Mouse (Mus musculus): ENCODE data around the gene H1foo.

H1foo gene

DNA sequence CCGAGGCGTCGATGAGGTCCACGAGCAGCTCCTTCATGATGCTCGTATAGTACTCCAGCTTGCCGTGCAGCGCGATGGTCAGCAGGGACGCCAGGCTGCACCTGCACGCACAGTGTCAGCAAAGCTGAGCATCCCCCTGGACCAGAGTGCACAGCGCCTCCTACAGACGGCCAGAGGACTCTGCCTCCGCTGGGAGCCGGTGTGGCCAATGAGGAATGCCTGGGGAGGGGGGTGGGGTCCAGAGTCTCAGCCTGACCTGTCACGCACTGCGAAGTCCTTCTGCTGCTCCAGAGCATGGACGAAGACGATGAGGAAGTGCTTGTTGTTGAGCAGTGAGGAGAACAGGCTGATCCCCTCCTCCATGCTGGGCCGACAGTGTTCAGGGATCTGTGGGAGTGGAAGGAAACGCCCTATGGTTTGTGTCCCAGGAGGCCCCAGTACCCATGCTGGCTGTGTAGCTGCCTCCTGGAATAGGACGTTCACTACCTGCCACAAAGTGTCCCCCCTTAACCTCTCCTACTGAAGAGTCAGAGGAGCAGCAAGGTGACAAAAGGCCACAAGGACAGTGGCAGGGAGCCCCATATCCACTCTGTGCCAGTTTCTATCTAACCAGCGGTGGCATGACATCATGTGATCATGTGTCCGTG, 17.8 kb downstream of the H1foo start:
- DNase-seq = no peak

DNA sequence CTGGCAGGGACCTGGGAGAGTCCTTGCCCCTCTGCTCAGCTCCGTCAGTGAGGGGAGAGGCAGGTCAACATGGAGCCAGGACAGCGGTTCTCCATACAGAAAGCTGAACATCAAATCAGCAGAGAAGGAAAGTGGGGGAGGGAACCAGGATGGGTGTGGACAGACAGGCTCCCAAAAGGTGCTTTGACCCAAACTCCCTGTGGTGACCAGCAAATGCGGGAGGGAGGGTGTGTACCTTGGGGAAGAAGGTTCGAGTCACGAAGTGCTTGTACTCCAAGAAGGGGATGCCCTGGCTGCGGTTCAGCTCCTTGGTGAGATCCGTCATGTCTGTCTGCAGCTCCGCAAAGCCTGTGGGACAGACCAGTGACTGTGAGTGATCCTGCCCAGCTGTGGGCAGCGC, 18.9 kb downstream of the H1foo start:
- no peak for DNase-seq

GRCm38 (mm10) chr6:115966227-115966966, 21.7 kb downstream of the H1foo start:
- no peak for DNase-seq

DNA sequence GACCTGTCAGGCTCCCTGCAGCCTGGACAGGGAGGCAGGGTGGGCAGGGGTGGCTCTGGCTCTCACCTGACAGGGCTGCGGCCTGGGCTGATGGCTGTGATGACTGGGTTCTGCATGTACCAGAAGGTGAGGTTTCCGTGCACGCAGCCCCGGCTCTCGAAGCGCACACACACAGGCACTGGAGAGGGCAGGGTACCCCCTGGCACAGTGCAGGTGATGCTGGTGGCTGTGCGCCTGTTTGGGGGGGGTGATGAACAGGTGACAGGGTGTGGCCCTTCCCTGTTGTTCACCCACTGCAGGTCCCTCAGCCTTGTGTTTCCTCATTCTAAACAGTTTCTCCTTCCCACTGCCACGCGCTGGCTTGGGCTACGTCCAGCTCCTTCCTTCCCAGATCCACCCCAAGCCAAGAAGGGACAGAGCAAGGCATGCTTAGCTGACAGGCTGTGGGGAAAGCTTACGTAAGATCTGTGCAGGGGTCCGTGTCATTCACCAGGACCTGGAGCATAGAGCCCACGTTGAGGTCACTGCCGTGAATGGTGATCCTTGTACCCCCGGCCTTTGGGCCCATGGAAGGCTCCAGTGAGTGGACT, 22.6 kb downstream of the H1foo start:
- no peak for DNase-seq

- DNase-seq = no peak
Observed at GRCm38 (mm10) chr6:115968086-115968485, 23.3 kb downstream of the H1foo start.

DNA sequence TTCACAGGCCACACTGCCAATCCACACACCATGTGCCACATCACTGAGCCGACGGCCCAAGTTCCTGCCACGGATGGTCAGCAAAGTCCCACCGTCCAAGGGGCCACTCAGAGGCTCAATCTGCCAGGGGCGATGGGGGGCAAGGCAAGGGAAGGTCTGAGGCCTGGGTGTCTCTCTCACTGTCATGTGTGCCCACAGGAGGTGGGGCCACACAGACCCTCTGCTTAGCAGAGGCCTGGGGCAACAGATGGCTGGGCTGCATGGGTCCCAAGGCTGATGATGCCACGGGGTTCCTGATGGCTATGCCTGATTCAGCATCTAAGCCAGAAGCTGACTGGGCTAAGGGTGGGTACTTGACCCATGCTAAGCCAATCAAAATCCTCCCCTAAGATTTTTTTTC, 24.0 kb downstream of the H1foo start:
- no peak for DNase-seq

DNA sequence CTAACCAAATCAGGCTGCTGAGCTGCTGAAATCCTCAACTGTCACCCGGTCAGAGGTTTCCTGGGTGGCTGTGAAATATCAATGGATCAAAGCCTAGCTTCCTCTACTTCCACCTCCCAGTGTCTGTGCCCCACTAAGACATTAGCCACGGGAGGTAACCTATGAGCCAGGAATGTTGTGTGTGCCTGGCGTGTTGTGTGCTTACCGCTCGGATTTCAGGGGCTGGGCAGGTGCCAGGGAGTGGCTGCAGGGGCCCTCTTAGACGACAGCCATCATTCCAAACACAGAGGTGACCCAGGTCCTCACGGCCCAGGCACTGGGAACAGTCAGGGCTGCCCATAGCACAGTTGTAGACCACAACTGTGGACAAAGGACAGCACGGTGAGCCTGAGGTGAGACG, 24.4 kb downstream of the H1foo start:
- DNase-seq = no peak

DNA sequence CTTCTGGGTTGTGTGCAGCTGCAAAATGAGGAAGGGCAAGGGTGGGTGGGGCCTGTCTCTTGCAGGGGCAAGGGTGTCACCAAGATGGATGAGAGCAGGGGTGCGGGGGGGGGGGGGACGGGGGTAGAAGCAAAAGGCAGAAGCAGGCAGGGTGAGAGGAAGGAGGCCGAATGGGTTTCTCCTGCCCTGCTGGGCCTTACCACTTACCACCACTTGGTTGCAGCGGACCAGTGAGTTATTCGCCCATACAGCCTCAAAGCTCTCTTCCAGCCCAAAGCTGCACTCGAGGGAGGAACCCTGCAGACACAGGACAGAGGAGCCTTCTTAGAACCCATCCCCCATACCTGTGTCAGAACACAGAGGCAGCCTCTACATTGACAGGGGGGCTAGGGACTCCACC, 25.2 kb downstream of the H1foo start:
- no peak for DNase-seq

GRCm38 (mm10) chr6:115971273-115972060, 26.7 kb downstream of the H1foo start:
- DNase-seq = no peak

DNA sequence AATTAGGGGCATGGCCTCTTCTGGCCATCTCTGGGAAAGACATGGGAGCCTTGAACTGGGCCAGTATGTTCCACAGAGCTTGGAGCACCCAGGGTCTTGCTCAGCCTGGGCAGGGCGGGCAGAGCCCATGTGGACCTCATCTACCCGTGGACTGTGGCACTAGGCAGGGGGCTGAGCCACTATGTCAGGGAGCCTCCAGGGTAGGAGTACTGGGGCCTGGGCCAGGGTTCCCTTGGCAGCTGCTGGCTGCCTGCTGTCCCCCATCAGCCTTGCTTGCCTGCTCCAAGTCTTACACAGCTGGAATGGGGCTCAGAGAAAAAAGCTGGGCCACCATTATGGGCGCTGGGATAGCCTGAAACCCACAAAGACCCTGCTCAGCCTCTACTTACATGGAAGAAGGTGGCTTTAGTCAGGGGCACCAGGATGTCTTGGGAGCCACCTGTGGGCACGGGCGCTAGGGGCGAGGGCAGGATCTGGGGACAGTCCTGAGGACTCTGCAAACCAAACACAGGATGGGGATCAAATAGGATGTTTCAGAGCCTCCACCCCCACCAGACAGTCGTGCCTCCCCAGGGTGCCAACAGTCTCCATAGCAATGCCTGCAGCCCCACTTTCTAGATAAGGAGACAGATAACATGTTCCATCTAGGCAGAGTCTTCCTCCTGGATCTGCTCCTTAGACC, 27.5 kb downstream of the H1foo start:
- DNase-seq = no peak

- no peak for DNase-seq
Observed at GRCm38 (mm10) chr6:115973139-115973875, 28.6 kb downstream of the H1foo start.

DNA sequence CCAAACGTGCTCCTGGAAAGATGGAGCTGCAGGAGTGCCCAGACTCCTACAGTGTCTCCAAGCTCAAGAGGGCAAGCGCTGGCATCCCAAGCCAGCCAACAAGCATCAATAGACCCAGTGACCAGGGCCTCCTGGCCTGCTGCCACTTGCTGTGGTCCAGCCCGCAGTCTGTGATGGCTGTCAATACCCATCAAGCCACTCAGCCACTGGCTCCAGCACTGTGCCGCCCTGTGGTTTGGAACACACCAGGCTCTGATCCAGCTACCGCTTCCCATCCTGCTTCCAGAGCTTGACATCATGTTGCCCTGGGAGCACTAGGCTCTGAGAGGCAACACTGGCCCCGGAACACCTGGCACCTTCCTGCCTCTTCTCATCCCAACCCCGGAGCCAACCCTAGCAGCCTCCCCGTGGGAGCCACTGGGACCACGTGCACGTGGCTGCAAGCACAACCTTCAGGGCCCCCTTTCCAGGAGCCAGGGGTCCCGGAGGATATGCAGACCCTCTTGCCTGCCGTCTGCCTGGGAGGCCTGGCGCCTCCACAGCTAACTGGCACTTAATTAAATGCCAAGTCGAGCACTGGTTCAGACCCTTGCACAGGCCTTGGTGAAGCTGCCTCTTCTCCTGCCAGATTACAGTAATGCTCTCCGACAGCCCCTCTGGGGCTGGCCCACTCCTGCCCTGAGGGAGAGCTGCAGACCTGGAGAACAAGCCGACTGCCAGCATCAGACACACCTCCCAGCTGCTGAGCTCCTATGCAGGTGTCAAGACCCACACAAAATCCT, 29.3 kb downstream of the H1foo start:
- DNase-seq = no peak

- DNase-seq = no peak
Observed at GRCm38 (mm10) chr6:115975606-115976005, 30.9 kb downstream of the H1foo start.

DNA sequence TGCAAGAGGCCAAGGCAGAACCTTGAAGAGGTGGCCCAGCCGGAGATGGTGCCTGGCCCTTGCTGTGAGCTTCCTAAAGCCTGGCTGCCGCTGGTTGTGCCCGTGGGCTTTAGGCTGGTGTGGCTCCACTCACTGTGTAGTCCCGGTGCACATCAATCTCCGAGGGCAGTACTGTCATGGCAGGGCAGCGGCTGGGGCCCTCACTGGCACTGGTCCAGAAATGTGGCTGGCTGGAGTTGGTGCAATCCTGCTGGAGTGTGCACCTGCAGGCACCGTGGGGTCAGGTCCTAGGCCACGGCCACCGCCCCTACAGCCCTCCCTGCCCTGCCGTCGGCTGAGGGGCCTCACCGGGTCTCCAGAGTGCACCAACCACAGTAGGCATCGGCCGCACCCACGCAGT, 33.1 kb downstream of the H1foo start:
- DNase-seq = no peak

- no peak for DNase-seq
Observed at GRCm38 (mm10) chr6:115978596-115978995, 33.9 kb downstream of the H1foo start.

- DNase-seq = no peak
Observed at GRCm38 (mm10) chr6:115982889-115983288, 38.2 kb downstream of the H1foo start.

DNA sequence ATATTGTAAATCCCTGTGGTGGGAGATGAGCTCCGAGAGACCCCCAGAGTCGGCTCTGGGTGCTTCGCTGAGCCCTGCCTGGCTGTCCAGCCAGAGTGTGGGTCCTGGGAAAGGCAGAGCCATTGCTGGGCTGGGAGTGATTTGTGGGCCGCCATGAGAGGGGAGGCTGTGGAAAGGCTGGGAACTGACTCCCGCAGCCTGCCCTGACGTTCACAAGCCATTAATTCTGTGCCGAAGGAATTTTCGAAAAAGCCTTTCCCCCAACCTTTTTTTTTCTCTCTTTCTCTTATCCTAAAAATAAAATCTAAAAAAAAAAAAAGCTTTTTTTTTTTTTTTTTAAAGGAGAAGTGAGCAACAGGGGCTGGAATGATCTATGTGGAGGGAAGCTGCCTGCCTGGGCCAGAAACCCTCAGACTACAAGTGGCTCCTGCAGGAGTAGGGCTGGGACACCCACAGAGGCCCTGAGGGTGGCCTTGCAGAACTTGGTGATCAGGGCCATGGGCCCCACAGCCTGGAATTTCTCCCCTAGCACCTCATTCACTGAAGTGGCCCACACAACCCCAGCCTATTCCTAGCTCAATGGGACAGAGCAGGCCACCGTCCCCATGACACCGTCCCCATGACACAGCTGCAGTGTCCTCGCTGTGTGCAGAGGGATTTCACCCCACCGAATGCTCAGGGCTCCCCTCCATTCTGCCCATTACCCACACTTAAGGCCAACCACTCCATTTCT, 38.7 kb downstream of the H1foo start:
- DNase-seq = no peak

DNA sequence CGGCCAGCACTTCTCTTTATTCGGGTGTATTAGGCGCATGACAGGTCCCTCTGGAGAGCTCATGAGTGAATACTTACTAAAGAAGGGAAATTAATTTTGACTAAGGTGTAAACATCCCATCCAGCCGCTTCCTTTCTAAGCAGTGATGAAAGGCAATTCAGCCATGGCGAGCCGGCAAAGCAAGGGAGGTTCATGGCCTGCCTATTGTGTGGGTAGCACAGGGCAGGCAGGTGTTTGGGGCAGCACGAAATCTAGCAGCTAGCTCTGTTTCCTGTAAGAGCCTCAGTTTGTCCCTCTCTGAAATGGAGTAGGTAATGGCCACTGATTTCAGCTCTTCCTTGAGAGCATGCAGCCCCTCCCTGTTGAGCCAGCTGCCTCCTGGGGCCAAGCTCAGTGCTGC, 39.8 kb downstream of the H1foo start:
- no peak for DNase-seq

DNA sequence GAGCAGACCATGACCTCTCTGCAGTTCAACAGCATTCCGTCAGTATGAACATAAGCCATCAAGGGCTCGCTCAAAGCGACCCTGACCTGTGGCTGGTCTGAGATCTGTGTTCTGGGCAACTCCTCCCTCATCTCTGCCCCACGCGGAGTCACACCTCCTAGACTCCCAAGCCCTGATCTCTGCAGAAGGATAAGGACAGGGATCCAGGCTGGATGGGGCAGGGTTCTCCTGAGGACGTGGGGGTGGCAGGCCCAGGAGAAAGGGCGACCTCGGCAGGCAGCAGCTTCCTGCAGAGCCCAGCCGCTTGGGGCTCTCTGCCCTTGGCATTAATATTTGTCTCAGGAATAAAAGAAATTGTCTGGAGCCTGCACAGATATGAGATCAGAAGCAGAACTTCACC, 40.9 kb downstream of the H1foo start:
- no peak for DNase-seq

DNA sequence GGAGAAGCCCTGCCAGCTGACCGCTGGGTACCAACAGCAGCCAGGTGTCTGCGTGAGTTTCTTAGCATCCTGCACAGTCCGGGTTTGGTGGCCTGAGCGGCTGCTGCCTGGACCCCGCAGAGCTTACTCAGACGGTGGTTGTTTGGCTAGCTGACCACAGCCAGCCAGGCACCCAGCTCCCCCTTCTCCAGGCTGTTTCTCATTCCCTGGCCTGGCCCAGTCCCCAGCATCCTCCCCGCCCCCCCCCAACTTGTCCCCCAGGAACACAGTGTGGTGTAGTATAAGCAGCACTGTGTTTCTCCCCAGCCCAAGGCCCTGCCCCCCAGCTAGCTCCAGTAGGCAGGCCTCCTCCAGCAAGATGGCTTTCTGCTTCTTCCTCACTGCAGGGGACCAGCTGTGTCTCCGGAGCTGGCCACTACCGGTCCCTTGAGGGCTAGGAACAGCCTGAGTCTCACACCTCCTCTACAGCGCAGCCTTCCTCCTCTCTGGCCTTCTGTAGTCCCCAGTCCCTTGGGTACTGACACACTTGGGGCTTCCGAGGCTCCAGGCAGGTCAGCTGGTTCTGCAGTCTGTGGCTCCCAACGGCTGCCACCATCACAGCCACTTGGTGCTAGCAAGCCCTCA, 41.8 kb downstream of the H1foo start:
- DNase-seq = no peak
